Comparison of ENCODE assay signal across 16 mouse cellular contexts in the genomic region with DNA sequence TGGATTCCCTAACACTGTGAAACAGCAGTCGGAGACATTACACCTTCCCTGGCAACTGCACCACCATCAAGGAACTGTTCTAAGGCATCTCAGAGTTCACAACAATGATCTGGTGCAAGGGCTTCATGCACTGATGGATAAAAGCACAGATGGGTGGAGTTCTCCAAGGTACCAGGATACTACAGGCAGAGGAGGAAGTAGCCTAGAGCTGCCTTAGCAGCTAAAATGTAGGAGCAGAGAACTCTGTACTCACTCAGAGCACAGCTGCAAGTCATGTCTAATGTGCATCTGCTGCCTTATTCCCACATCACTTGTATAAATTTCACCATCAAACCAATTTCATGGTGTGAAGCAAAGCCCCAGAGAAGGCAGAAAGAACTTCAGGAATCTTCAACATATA. TPM values are rescaled to one million over a fixed set of nuclear protein-coding genes. Genes with fewer than 3 reads are reported as not detected.
"Had no signal": no experiment of that assay in that cellular context is flagged by ENCODE, and none has a peak within 500 bp of the region (broad histone marks: within the 10 kb centered on the region; RNA-seq: fewer than 3 reads in every experiment).

No protein-coding gene starts in this region.

- H3K9me3 ChIP-seq: limb, embryonic 15.5 days; liver, embryonic 13.5 days; midbrain, embryonic 10.5 days; midbrain, embryonic 15.5 days; neural tube, embryonic 12.5 days had no signal

- H3K27me3 ChIP-seq: limb, embryonic 15.5 days; liver, embryonic 13.5 days; midbrain, embryonic 15.5 days; neural tube, embryonic 12.5 days had no signal

- DNase-seq: kidney, adult 8-10 months; kidney, postnatal 25 days; liver, embryonic 13.5 days; lung, adult 18-20 months; thymus, adult 18-20 months; thymus, postnatal 14 days had no signal

- H3K36me3 ChIP-seq: limb, embryonic 15.5 days had no signal

- H3K9ac ChIP-seq: limb, embryonic 15.5 days; liver, embryonic 13.5 days; midbrain, embryonic 15.5 days; neural tube, embryonic 12.5 days had no signal

- H3K27ac ChIP-seq: limb, embryonic 15.5 days; liver, embryonic 13.5 days; midbrain, embryonic 10.5 days; midbrain, embryonic 15.5 days; neural tube, embryonic 12.5 days had no signal

- H3K4me2 ChIP-seq: limb, embryonic 15.5 days; liver, embryonic 13.5 days; midbrain, embryonic 15.5 days; neural tube, embryonic 12.5 days had no signal

- H3K4me1 ChIP-seq: neural tube, embryonic 12.5 days had no signal

- H3K4me3 ChIP-seq: limb, embryonic 15.5 days; liver, embryonic 13.5 days; midbrain, embryonic 10.5 days; midbrain, embryonic 15.5 days; neural tube, embryonic 12.5 days had no signal

RNA-seq across cellular contexts. Expression of gene Cga, which starts 49.7 kb away (rescaled TPM):
- total RNA-seq: layer of hippocampus, postnatal 10 days; left cerebral cortex, postnatal 36 days; neutrophil, adult 5-6 weeks had no signal
- polyA plus RNA-seq: kidney, embryonic 16.5 days; limb, embryonic 15.5 days; lung, embryonic 16.5 days; midbrain, embryonic 15.5 days; neural tube, embryonic 12.5 days; stomach, embryonic 14.5 days had no signal
